Mouse (Mus musculus) bone marrow, adult 2 months (tissue): ENCODE data around the gene Erap1. TPM values are rescaled to one million over a fixed set of nuclear protein-coding genes. Genes with fewer than 3 reads are reported as not detected.
A peak's percentile ranks its signal among the peaks of the same experiment; 100 is the strongest.
"Not testable (repeated sequence)": the region's sequence is repeated elsewhere in the genome, so short reads cannot be mapped to it uniquely, and the experiment has no call there.

Source experiments
- H3K27ac ChIP-seq: fragments of 200-500 bp; 2 replicates; pipeline ENCODE4 v1.5.1; 2012; ENCODE audit warnings: low read depth, mild to moderate bottlenecking, control low read depth, inconsistent platforms, low read length; ENCODE audit not compliant: control insufficient read depth, poor library complexity, insufficient read depth
- H3K4me1 ChIP-seq: fragments of 200-500 bp; 2 replicates; pipeline ENCODE4 v1.6.1; 2011; ENCODE audit warnings: low read length; ENCODE audit not compliant: control insufficient read depth, insufficient read depth
- H3K4me3 ChIP-seq: fragments of 200-500 bp; replicated peaks from 2 replicates; pipeline ENCODE3; 2011; ENCODE audit warnings: mild to moderate bottlenecking, low read depth, low read length, control low read depth; ENCODE audit not compliant: control insufficient read depth
- CTCF ChIP-seq: fragments of 200-500 bp; IDR thresholded peaks from 2 replicates; pipeline ENCODE4 v1.5.1; 2011; ENCODE audit warnings: low read length, control low read depth; ENCODE audit not compliant: control insufficient read depth, insufficient read depth
- POLR2A ChIP-seq: fragments of 200-500 bp; IDR thresholded peaks from 2 replicates; pipeline ENCODE4 v1.6.1; 2011; ENCODE audit warnings: low read depth, mild to moderate bottlenecking, control low read depth, low read length, borderline replicate concordance; ENCODE audit not compliant: control insufficient read depth
- WGBS: fragments of 180-500 bp; shearing (Covaris S2); methylation state at CpG from one replicate; pipeline ENCODE4 v1.1.7; 2018; 5-methylcytosine and 5-hydroxymethylcytosine counted together
- polyA plus RNA-seq: library from polyadenylated mRNA; stranded (reverse); fragments of >200 nt; gene quantifications from 2 replicates; pipeline ENCODE4 v1.2.4, GENCODE M21; 2011; ENCODE audit warnings: low replicate concordance; ENCODE audit not compliant: missing spikeins, insufficient read depth, insufficient read length

The Erap1 gene
- polyA plus RNA-seq: 7.8 and 8.4 TPM in 2 replicates

DNA sequence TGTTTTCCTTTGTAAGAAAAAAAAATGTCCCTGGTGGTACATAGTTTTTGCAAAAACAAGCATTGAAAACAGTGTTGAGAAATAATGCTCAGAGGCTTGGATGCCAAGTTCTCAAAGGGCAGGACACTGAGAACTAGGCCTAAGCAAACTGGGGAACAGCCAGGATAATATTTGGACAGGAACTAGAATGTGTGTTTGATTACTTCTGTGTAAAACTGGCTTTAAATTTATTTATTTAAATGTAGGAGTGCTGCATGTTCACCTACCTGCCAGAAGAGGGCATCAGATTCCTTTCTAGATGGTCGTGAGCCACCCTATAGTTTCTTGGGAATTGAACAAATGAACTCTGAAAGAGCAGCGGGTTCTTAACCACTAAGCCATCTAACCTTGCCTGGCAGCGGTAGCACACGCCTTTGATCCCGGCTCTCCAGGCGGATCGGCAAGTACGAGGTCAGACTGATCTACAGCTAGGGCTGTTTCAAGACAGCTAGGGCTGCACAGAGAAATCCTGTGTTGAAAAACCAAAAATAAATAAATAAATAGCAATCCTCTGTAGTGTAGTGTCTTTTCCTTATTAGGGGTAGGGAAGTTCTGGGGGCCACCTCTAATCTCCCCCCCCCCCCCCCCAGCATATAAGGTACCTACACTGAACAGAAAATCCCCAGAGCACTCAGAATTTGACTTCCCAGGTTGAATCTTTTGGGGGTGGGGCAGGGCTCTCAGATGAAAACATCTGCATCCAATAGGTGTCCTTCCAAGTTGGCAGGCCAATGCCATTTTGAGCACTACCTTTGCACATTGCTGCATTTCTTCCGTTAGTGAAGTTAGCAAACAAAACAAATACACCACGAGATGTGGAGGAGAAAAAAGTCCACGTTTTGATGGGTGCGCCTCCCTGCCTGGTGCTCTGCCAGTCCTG is at the start of gene Erap1:
Erap1 (plus strand) TSS at position 776 of the 919 bp plus-strand sequence.
- WGBS: 0% methylated on average over 12 of the region's 12 CpGs
- H3K4me3 ChIP-seq: peak within 1 kb of the TSS; percentile 98
- no peaks in the 10 kb centered on the region for H3K4me1 ChIP-seq
- peak; percentile 38 for TF ChIP-seq CTCF
- TF ChIP-seq POLR2A: no peak
- peak within 1 kb of the TSS; percentile 93 for H3K27ac ChIP-seq

DNA sequence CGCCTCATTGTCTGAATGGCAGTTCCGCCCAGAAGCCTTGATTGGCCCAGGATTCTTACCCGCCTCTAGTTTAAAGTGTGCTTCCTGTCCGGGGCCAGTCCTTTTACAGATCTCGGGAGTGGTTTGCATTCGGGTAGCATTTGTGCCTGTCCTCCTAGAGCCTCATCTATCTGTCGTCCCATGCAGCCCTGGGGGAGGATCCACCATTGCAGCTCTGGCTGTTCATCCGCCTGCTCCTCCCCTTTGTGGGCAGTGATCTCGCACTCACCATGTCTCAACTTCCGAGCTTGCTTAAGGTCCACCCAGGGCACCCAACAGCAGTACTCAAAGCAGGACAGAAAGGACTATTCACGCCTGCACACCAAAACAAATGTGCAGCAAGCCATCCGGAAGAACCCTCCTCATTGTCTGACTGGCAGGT is 48.0 kb upstream of the Erap1 start:
- H3K4me1 ChIP-seq, H3K27ac ChIP-seq, H3K4me3 ChIP-seq: not testable (repeated sequence)
- WGBS: 64% methylated on average over 12 of the region's 12 CpGs

DNA sequence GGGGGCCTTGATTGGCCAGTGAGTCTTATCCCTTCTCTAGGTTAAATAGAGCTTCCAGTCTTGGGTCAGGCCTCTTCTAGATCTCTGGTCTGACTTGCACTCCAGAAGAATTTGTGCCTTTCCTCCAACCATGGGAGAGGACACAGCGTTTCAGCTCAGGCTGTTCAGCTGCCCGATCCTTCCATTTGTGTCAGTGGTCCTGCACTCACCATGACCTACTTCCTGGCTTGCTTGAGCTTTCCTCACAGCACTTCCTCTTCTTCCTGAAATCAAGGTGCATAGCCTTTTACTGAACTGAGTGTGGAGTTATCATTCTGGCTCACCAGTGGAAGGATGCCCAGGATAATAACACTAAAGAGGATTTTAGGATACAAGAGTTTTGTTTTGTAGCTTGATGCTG is 47.5 kb upstream of the Erap1 start:
- 55% methylated on average over 2 of the region's 2 CpGs for WGBS
- H3K4me3 ChIP-seq, H3K4me1 ChIP-seq, H3K27ac ChIP-seq: not testable (repeated sequence)

DNA sequence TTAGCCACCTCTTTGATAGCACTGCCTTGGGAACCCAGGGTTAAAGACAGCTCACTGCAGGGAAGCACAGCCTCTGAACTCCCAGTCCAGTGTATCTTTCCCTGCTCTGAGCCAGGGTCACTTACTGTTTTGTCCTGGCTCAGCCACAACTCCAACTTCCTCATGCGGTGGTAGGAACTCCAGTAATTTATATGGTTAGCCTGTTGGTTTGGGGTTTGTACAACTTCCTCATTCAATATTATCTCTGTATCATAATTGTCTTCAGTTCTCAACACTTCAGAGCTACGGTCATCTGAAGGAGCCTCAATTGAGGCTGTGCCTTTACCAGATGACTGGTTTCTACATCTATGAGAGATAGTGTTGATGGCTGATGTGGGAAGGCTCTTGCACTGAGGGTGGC is 42.3 kb upstream of the Erap1 start:
- not testable (repeated sequence) for H3K4me3 ChIP-seq, H3K27ac ChIP-seq, H3K4me1 ChIP-seq
- 6% methylated on average over 2 of the region's 2 CpGs for WGBS

DNA sequence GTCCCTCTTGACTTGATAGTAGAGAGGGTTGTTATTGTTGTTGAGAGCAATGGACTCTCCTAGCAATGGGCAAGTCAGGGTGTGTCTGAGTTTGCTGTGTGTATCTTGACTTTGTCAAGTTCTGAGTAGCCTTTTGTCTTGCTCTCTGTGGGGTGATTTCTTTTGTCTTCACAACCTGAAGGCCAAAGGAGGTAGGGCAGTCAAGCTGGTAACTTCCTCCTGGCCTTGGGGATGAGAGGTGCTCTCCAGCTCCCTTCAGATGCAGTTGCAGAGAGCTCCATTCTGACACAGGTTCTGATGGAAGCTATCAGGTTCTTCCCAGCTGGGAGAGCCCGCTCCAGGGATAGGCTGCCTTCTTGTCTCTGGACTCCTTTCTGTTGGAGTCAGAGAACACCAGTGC is 37.6 kb upstream of the Erap1 start:
- H3K4me3 ChIP-seq, H3K4me1 ChIP-seq, H3K27ac ChIP-seq: not testable (repeated sequence)
- 69% methylated on average over 1 of the region's 1 CpGs for WGBS

DNA sequence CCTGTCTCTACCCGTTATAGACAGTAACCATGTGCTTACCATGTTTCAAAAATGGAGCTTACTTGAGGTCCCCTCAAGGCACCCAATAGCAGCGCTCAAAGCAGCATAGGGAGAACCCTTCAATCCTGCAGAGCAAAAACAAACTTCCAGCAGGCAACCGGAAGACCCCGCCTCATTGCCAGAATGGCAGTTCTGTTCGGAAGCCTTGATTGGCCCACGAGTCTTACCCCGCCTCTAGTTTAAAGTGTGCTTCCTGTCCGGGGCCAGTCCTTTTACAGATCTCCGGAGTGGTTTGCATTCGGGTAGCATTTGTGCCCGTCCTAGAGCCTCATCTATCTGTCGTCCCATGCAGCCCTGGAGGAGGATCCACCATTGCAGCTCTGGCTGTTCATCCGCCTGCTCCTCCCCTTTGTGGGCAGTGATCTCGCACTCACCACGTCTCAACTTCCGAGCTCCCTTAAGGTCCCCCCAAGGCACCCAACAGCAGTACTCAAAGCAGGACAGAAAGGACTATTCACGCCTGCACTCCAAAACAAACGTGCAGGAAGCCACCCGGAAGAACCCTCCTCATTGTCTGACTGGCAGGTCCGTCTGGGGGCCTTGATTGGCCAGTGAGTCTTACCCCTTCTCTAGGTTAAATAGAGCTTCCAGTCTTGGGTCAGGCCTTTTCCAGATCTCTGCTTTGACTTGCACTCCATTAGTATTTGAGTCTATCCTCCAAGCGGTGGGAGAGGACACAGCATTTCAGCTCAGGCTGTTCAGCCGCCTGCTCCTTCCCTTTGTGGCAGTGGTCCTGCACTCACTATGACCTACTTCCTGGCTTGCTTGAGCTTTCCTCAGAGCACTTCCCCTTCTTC is 22.0 kb upstream of the Erap1 start:
- not testable (repeated sequence) for H3K4me1 ChIP-seq
- WGBS: 11% methylated on average over 22 of the region's 22 CpGs
- peak overlapping the region; percentile 55 for H3K4me3 ChIP-seq
- peak overlapping the region; percentile 57 for H3K27ac ChIP-seq

DNA sequence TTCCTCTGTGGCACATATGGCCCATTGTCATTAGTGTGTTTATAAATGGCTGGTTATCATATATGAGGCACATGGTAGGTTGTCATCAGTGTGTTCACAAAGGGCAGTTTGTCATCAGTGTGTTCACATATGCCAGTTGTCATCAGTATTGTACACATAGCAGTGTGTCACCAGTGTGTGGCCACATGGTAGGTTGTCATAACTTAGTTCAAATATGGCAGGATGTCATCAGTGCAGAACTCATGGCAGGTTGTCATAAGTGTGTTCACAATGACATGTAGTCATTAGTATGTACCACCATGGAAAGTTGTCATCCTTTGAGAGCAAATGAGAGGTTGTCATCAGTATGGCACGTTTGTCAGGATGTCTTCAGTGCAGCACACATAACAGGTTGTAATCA is 7.0 kb upstream of the Erap1 start:
- TF ChIP-seq CTCF: no peak
- no peak for TF ChIP-seq POLR2A
- Histone ChIP-seq H3K4me3 (no peak overlapping the region), H3K27ac (no peak overlapping the region), H3K4me1 (no peaks in the 10 kb centered on the region)
- WGBS: 63% methylated on average over 1 of the region's 1 CpGs

DNA sequence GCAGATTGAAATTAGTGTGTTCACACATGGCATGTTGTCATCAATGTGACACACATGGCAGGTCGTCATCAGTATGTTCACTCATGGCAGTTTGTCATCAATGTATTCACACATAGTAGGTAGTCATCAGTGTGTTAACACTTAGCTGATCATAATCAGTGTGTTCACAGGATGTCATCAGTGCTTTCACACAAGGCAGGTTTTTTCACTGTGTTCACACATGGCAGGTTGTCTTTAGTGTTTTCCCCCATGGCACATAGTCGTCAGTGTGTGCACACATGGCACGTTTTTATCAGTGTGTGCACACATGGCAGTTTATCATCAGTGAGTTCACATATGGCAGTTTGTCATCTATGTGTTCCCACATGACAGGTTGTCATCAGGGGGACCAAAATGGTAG is 6.5 kb upstream of the Erap1 start:
- no peak overlapping the region for H3K27ac ChIP-seq
- 70% methylated on average over 3 of the region's 3 CpGs for WGBS
- H3K4me3 ChIP-seq: no peak overlapping the region
- no peak for TF ChIP-seq CTCF
- no peaks in the 10 kb centered on the region for H3K4me1 ChIP-seq
